Mouse (Mus musculus) megakaryocyte progenitor cell, adult 5-6 weeks (primary cell): Measurements from ENCODE around the gene Olfr55. TPM values are rescaled to one million over a fixed set of nuclear protein-coding genes. Genes with fewer than 3 reads are reported as not detected.
"Not testable (repeated sequence)": the region's sequence is repeated elsewhere in the genome, so short reads cannot be mapped to it uniquely, and the experiment has no call there.

Experiments
- ATAC-seq: replicated peaks from 2 replicates; pipeline ENCODE4 v1.8.0; 2016; ENCODE audit warnings: mild to moderate bottlenecking, moderate TSS enrichment, inconsistent platforms; ENCODE audit not compliant: poor library complexity
- total RNA-seq, 2 experiments: library from RNA; stranded (forward) in 1 of 2; stranded (reverse) in 1 of 2; fragments of 157-497, 149-512 nt in 1 of 2; fragments of 200-1000 nt in 1 of 2; gene quantifications; 2 replicates each; pipeline versions ENCODE4 v1.2.3 to v1.2.4; 2015 to 2017

The Olfr55 gene
- total RNA-seq (2015) (not detected in 2 replicates), total RNA-seq (2017) (not detected in 2 replicates)

- ATAC-seq: not testable (repeated sequence)
Observed at GRCm38 (mm10) chr17:33168147-33168546, at the start of gene Olfr55. Gene Olfr55, plus strand, starts transcription at chr17:33168447.

- ATAC-seq: no peak
Observed at GRCm38 (mm10) chr17:33124546-33124945, 43.7 kb upstream of the Olfr55 start.

GRCm38 (mm10) chr17:33126257-33126656 is 42.0 kb upstream of the Olfr55 start:
- ATAC-seq: no peak

GRCm38 (mm10) chr17:33139261-33139820 is 28.9 kb upstream of the Olfr55 start, which contains the start of gene Morc2b:
Gene Morc2b, minus strand, starts transcription at chr17:33139683.
- ATAC-seq: no peak

- not testable (repeated sequence) for ATAC-seq
Observed at GRCm38 (mm10) chr17:33191002-33191401, 22.8 kb downstream of the Olfr55 start, which contains the start of gene Olfr239. Gene Olfr239, plus strand, starts transcription at chr17:33191302.

- ATAC-seq: no peak
Observed at GRCm38 (mm10) chr17:33221590-33221989, 53.3 kb downstream of the Olfr55 start, which contains the start of gene Olfr1564. Gene Olfr1564, minus strand, starts transcription at chr17:33221690.

Other genes with a start within 250 kb of the Olfr55 start
- gene Cyp4f13, start 221.0 kb upstream of the Olfr55 start, total RNA-seq (2015): 8.9 and 11.2 TPM in 2 replicates
- 2.3 and 5.0 TPM in 2 replicates for gene Cyp4f13, start 221.0 kb upstream of the Olfr55 start, total RNA-seq (2017)
- gene Zfp472, start 202.6 kb upstream of the Olfr55 start, total RNA-seq (2015): 19.2 and 23.1 TPM in 2 replicates
- gene Zfp472, start 202.6 kb upstream of the Olfr55 start, total RNA-seq (2017): 19.1 and 20.9 TPM in 2 replicates
- 5.9 TPM in 2 replicates for gene Zfp952, start 175.3 kb upstream of the Olfr55 start, total RNA-seq (2015)
- gene Zfp952, start 175.3 kb upstream of the Olfr55 start, total RNA-seq (2017): 8.4 and 10.2 TPM in 2 replicates
- gene Zfp763, start 135.0 kb upstream of the Olfr55 start, total RNA-seq (2015): 5.7 and 9.8 TPM in 2 replicates
- gene Zfp763, start 135.0 kb upstream of the Olfr55 start, total RNA-seq (2017): 5.6 and 8.1 TPM in 2 replicates
- not detected in 2 replicates for gene 4921501E09Rik, start 100.4 kb upstream of the Olfr55 start, total RNA-seq (2015)
- gene 4921501E09Rik, start 100.4 kb upstream of the Olfr55 start, total RNA-seq (2017): not detected in 2 replicates
- 5.3 and 8.2 TPM in 2 replicates for gene Zfp563, start 79.1 kb upstream of the Olfr55 start, total RNA-seq (2015)
- 3.4 and 5.5 TPM in 2 replicates for gene Zfp563, start 79.1 kb upstream of the Olfr55 start, total RNA-seq (2017)
- not detected in 2 replicates for gene Morc2b, start 28.8 kb upstream of the Olfr55 start, total RNA-seq (2015)
- not detected in 2 replicates for gene Morc2b, start 28.8 kb upstream of the Olfr55 start, total RNA-seq (2017)
- not detected in 2 replicates for gene Olfr239, start 22.9 kb downstream of the Olfr55 start, total RNA-seq (2015)
- gene Olfr239, start 22.9 kb downstream of the Olfr55 start, total RNA-seq (2017): not detected in 2 replicates
- not detected in 2 replicates for gene Olfr1564, start 53.2 kb downstream of the Olfr55 start, total RNA-seq (2015)
- not detected in 2 replicates for gene Olfr1564, start 53.2 kb downstream of the Olfr55 start, total RNA-seq (2017)
- gene Zfp955a, start 86.7 kb downstream of the Olfr55 start, total RNA-seq (2015): 12.7 and 13.5 TPM in 2 replicates
- gene Zfp955a, start 86.7 kb downstream of the Olfr55 start, total RNA-seq (2017): 13.7 and 15.3 TPM in 2 replicates
- gene Olfr63, start 96.2 kb downstream of the Olfr55 start, total RNA-seq (2015): 0.02 TPM in 1 of 2 replicates, not detected in the other
- gene Olfr63, start 96.2 kb downstream of the Olfr55 start, total RNA-seq (2017): not detected in 2 replicates
- 5.7 and 7.0 TPM in 2 replicates for gene Zfp955b, start 121.1 kb downstream of the Olfr55 start, total RNA-seq (2015)
- 5.6 and 9.1 TPM in 2 replicates for gene Zfp955b, start 121.1 kb downstream of the Olfr55 start, total RNA-seq (2017)
- gene Zfp81, start 190.4 kb downstream of the Olfr55 start, total RNA-seq (2015): 18.9 and 27.4 TPM in 2 replicates
- gene Zfp81, start 190.4 kb downstream of the Olfr55 start, total RNA-seq (2017): 11.9 and 14.5 TPM in 2 replicates
- 15.8 and 24.3 TPM in 2 replicates for gene Zfp101, start 226.2 kb downstream of the Olfr55 start, total RNA-seq (2015)
- 17.3 and 54.4 TPM in 2 replicates for gene Zfp101, start 226.2 kb downstream of the Olfr55 start, total RNA-seq (2017)